Mouse (Mus musculus): ENCODE measurements around the gene Hoxd3.

The Hoxd3 gene

DNA sequence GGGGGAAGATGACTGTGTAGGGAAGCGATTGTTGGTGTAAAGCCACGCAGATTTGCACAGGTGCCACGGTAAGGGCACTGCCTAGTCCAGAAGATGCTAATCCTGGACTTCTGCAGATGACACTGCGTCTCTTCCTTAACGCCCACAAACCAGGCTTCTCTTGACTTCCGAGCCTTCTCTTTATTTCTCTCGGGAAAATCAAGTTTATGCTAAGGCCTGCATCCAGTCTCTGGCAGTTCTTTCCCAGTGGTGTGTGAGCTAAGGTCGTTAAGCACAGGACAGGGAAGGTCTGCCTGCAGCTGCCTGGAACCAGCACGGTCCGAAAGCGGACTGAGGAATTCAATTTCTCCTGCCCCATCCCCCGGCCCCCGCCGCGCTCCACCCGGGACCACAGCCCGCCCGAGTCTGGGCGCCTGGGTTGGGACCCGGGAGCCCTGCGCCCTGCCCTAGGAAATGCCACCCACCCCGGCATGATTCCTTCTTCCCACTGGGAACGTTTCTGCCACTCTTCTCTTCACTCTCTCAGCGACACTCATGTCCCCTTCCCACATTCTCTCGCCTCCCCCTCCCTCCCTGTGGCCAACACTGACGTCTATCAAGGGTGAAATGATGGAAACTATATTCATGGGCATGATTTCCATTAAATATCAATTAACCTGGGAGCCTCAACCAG is 7.9 kb upstream of the Hoxd3 start:
- in situ Hi-C loops (cut with MboI, MseI) = no loop called here

DNA sequence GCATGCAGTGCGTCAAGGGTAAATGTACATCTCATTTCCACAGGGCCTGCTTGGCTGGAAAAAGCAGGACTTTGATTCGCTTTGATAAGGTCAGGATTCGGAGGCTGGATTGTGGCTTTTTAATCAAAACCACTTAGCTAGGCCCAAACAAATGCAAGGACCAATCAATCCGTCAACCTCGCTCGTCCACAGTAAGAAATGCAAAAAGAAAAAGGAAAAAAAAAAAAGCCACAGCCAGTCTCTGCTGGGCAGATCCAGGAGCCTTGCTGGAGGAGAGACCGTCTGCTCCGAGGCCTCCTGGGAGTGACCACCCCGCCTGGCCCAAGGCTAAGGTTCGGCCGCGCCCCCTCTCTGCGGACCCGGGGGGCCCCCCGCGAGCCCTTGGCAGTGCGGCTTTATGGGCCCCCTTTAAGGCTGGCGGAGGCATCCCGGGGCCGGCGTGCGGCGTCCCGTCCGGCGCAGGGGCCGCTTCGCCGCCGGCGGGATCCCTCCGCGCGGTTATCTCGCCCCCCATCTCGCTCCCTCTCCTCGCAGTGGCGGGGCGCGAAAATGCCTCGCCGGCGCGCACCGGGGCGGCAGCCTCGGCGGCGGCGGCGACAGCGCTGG is 7.2 kb upstream of the Hoxd3 start, which contains the start of gene Hoxd8:
Gene Hoxd8 (plus strand): TSS at position 223 of the 606 bp plus-strand sequence.
- in situ Hi-C loops (cut with MboI, MseI) = no loop called here

DNA sequence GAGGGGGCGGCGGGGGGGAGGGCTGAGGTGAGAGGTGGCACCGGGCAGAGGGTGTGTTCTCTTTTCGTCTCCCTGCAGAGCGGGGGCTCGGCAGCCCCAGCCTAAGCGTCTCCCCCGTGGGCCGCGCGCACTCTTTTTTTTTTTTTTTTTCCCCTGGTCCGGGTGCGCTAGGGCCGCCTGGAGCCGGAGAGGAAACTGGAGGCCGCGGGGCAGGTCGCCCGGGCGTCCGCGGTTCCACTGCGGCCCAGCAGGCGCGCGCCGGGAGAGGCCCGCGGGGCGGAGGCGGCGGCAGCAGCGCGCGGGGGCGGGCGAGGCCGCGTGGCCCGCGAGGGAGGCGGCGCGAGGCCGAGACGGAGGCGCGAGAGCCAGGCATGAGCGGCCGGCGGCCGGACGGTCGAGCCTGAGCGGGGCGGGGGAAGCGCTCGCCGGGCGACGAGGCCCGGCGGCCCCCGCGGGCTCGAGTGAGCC is 6.7 kb upstream of the Hoxd3 start:
- in situ Hi-C loops (cut with MboI, MseI) = no loop called here

DNA sequence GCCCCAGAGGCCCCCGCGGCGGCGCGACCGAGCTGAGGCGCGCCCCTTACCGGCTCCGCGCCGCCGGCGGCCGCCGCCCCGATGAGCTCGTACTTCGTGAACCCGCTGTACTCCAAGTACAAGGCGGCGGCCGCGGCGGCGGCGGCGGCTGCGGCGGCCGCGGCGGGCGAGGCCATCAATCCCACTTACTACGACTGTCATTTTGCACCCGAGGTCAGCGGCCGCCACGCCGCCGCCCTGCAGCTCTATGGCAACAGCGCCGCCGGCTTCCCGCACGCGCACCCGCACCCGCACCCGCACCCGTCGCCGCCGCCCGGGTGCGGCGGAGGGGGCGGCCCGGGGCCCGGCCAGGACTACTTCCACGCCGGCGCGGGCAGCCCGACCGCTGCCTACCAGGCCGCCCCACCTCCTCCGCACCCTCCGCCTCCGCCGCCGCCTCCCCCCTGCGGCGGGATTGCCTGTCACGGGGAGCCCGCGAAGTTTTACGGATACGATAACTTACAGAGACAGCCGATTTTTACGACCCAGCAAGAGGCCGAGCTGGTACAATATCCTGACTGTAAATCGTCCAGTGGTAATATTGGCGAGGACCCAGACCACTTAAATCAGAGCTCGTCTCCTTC is 6.1 kb upstream of the Hoxd3 start:
- in situ Hi-C loops (cut with MboI, MseI) = no loop called here

DNA sequence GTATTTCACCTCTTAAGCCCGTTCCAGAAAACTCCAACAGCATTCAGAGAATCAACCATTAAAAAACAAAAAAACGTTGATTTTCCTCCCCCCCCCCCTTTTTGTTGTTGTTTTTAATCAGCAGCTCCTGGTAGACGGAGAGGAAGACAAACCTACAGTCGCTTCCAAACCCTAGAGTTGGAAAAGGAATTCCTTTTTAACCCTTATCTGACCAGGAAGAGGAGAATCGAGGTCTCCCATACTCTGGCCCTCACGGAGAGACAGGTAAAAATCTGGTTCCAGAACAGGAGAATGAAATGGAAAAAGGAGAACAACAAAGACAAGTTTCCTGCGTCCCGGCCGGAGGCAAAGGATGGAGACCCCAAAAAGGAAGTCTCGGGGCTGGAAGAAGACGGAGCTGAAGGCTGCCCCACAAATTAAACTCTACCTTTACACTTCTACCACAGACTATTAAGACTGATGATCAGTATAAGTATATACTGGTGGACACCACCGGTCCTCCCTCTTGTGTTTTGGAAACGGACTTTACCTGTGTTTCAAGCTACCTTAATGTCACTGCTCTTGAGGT is 5.2 kb upstream of the Hoxd3 start:
- in situ Hi-C loops (cut with MboI, MseI) = no loop called here

DNA sequence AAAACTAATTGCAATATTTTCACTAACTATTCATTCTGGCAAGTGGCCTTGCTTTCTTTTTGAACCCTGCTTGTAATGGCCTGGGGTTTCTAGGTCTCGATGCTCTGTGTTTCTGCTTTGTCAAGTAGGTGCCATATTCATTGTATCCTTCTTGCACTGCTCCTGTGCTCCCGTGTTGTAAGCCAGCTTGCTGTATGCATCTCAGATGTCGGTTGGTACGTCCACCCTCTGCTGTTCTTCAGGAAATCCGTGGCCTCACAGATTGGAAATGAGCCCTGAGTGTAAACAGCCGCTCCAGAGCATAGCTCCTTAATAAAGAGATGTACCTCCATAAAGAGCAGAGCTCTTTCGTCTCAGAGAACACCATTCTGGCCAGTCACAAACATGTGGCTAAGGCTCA is 4.1 kb upstream of the Hoxd3 start:
- in situ Hi-C loops (cut with MboI, MseI) = no loop called here

DNA sequence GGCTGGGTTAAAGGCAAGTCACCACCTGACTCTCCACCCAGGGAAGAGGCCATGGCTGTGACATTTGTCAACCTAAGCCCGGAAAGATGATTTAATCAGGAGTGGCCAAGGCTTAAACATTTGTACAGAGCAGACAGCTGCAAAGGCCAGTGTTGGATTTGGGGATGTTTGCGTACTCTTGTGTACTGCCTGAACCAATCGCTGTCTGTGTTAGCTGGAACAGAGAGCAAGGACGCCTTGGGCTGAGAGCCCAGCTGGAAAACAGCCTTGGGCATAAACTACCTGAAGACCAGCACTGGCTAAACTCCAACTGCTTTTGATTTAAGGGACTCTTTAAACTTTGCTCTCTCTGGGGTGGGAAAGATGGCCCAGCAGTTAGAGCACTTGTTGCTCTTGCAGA is 3.1 kb upstream of the Hoxd3 start:
- in situ Hi-C loops (cut with MboI, MseI) = no loop called here

DNA sequence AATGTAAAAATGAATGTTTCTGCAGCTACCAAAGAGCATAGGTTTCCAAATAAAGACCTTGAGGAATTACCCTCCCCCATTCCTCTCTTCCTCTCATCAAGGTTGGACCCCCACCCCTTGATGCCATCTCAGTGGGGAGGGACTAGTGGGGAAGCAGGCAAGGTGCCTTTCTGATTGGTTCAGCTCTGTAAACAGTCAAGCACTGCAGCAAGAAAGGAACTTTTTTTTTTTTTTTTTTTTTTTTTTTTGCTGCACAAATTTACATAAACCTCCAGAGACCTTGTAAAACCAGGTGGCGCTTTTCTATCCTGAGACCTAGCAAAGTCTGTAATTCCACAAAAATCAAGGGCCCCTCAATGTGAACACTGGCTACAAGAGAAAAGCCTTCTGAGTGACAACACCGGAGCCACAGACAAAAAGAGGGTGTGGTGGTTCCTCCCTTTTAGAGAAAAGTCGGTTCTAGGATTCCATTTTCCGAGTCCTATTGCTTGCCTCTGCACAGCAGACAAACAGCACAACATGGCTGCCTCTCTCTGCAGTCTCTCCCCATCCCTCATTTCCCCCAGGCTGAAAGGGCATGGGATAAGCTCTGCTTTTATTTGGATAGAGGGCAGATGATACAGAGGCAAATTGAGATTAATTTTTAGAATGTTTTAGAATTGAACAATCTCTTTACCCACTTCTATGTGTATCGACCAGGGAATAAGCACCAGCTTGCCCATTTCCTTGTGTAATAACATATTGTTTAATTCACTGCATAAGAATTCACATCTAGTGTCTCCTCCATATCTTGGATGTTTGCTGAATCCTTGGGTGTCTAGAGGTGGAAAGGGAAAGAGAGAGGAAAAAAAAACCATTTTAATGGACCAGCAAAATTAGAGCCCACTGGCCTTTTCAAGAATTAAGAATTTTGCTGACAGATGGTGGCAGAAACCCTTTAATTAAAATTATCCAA is 2.0 kb upstream of the Hoxd3 start:
- in situ Hi-C loops (cut with MboI, MseI) = no loop called here

DNA sequence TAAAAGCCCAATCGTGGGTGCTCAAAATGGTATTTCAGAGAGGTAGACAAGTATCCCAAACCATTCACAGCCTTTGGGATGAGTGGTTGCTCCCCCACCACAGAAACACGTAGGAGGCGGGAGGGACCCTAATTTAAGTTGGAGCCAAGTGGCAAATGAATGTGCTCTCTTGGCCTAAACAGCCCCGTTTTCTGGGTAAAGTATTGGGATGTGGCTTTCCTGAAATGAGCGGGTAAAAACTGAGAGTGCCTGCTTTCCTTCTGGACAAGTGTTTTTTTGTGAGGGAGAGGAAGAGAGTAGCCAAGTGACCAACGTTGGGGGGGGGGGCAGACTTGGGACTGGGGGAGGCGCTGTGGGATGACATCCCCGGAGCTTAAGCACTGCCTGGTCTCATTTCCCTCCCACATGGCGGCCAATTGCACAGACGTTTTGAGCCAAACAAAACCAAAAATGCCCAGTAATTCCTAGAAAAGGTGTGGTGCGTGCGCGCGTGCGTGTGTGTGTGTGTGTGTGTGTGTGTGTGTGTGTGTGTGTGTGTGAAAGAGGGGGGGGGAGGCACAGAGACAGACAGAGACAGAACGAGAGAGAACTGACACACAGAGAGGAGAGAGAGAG is 691 bp upstream of the Hoxd3 start:
- in situ Hi-C loops (cut with MboI, MseI) = no loop called here

DNA sequence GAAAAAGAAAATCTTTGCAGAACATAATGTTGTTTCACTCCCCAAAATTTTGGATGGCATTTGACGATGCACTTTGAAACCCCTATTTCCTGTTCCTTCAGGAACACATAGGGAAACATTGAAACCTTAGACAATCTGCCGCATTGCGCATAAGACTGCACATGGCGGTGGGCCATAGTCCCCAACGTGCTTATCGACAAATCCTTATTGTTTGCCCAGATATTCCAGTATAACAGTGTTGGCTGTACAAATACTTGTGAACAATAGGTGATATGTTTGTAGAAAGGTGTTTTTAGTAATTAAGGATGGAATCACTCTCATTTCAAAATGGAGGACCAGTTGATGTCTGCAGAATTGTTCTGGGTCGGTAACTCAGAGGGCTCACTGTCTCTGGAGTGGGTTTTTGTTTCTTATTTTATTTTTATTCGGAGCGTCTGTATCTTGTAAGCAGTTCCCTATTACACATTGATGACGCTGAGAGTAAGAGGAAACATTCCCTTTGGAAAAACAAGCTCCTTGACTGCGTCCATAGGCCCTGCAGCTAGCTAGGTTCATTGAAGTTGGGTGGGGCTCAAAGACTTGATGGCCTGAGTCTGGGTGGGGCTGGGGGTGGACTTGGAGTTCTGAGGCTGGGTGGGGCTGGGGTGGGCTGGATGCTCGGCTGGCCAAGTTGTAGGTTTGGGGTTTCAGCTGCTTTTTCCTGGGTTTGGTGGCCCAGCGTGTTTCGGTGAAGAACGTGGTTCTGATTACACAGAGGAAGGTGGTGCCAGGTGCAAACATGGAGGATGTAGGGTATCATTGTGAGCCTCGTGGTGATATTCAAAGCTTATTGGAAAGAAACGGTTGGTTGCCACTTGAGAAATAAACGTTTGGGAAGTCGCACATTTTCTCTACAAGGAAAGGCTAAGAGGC is 1.8 kb downstream of the Hoxd3 start:
- in situ Hi-C loops (cut with MboI, MseI) = no loop called here

DNA sequence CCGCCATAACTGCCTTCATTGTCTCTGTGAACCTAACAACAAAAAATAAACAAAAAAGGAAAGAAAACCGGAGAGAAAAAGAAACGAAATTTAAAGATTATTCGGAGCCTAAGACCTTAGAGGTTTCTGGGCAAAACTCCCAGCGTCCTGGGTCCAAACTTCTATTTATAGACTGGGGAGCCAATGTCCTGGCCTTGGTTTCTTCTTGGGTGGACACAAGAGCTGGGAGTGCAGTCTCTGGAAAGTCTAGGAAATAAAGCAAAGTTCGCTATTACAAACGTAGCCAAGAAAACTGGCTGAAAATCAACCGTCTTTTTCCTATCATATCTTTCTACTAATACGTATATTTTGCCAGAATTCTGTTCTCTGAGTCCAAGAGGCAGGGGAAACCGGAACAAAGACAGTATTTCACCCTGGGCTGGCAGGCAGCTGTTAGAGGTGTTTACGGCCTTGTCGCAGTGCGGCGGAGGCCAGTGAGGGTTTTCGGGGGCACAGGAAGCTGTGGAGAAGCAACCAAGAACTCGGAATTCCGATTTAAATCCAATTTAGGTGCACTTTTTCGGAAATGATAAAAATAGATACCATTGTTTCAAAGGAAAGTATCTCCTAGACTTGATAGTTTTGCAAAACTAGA is 2.5 kb downstream of the Hoxd3 start:
- in situ Hi-C loops (cut with MboI, MseI) = no loop called here

DNA sequence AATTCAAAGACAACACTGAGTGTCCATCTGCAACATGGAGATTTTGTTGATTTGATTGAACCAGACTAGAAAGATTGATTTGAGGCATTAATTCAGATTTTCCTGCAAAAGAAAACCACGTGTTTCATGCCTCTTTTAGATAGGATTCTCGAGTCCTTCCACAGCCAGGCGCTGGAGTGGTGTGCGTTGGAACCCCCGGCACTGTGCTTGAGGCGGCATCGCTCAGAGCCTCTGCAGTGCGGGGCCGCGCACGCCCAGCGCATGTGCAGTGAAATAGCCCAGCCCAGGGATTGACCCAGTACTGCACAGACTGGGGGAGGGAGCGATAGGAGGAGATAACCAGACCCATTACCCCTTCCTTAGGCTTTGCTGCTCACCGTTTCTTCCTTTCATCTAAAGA is 3.2 kb downstream of the Hoxd3 start:
- in situ Hi-C loops (cut with MboI, MseI) = loop anchor here (5.0 kb wide), 2 partner anchors 247 to 427 kb away; no protein-coding TSS in a partner anchor

DNA sequence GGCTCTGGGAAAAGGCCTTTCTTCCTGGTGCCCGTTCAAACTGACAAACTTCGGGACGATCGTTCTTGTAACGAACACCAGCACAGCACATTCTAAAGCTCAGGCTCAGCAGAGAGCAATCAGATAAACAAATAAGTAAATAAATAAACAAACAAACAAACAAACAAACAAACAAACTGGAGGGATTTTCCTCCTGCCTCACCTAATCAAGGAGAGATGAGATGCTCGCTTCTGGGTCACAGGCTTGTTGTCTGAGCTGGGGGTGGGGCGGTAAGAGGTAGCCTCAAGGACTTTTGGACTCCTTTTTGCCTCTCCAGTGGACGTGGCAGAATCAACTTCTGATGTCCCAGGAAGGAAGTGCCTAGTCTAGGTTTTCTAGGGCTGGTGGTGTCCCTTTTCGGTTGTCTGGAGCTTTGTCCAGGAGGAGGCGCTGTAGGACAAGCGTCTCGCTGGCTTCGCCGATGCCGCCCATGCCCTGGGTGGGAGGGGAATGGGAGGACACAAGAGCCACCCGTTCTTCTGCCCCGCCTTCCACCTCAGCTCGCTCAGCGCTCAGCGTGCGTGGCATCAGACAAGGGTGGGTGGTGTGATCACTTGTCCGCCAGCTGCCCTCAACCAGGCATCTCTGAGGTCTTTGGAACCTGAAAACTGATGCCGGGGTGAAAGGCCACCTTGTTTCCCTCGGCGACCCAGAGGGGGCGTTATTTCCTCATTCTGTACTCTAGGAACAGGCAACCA is 3.9 kb downstream of the Hoxd3 start:
- in situ Hi-C loops (cut with MboI, MseI) = loop anchor here (5.0 kb wide), 2 partner anchors 247 to 427 kb away; no protein-coding TSS in a partner anchor

DNA sequence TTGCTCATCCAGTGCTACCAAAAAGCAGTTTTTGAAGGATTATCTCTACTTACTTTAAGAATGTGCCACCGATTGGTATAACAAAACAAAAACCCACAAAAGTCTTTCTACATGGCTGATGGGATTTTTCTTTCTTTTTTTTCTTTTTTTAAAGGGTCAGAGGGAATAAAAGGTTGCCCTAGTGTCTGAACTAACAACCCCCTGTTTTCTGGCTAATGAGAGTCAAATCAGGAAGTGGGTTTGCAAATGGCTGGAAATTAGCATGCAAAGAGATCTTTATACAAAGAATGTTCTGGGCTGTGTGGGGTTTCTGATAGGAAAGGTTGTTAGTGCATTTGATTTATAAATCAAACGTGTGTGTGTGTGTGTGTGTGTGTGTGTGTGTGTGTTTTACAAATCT is 8.7 kb downstream of the Hoxd3 start:
- in situ Hi-C loops (cut with MboI, MseI) = loop anchor here (10.0 kb wide), 1 partner anchor 584 kb away; no protein-coding TSS in a partner anchor

DNA sequence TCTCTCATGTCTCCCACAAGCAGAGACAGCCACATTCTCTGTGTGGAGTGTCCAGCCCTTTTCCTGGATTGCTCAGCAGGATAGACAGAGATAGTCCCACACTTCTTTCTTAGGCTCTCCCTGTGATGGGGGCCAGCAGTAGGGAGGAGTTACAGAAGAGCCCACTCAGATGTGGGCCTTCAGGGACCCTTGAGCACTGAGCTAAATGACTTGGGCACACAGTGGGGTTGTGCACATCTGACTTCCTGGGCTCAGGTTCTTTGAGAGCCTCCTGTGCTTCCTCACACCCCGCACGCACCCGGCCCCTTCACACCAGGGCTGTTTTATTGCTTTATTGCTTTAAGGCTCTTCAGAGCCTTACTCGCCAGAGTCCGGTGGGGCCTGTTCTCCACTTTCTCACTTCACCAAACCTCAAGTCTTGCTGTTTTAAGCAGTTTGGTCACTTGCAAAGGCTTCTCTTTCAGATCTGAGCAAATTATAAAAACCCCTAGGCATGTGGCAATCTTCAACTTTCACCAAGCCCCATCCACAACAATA is 9.3 kb downstream of the Hoxd3 start:
- in situ Hi-C loops (cut with MboI, MseI) = loop anchor here (10.0 kb wide), 1 partner anchor 584 kb away; no protein-coding TSS in a partner anchor

DNA sequence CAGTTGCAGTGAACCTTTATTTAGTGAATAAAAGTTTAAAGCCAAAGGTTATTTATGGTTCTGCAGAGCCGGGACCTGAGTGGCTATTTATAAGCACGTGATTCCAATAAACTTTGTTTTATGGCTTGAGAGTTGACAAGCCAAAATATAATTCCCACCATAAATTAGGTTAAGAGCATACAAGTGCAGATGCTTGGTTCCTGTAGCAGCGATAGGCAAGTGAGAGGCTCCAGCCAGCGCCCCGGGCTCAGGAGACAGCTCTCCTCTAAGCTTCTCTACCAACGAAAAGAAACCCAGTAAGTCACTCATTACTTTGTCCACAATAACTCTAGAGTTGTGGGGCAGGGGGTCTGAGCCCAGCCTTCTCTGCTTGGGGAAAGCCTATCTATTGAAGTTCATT is 10.2 kb downstream of the Hoxd3 start:
- in situ Hi-C loops (cut with MboI, MseI) = loop anchor here (10.0 kb wide), 1 partner anchor 583 kb away; no protein-coding TSS in a partner anchor

DNA sequence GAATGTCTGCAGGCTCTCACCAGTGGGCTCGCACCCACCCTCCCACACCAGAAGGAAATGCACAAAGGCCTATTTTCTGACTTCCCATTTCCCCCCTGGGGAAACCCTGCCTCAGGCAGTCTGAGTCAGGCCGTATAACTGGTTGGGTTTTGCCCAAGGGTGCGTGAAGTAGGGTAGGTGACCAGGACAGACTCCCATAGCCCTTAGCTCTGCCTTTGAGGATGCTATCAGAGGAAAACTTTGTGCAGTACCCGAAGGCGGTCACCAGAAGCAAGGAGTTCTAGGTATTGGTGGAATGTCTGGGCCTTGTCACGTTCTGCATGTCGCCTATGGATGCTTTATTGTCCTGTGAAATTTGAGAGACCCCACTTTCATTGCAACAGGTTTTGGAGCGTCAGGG is 11.2 kb downstream of the Hoxd3 start:
- in situ Hi-C loops (cut with MboI, MseI) = loop anchor here (10.0 kb wide), 1 partner anchor 582 kb away; no protein-coding TSS in a partner anchor
